Mouse (Mus musculus) kidney, postnatal 25 days (tissue): ENCODE measurements around the gene Dtd1.

ENCODE experiments used
- DNase-seq, 2 experiments: peaks; one replicate each; pipeline ENCODE4 v3.0.0; 2021; ENCODE audit warnings: mixed read lengths in 2 of 2

Gene Dtd1

DNA sequence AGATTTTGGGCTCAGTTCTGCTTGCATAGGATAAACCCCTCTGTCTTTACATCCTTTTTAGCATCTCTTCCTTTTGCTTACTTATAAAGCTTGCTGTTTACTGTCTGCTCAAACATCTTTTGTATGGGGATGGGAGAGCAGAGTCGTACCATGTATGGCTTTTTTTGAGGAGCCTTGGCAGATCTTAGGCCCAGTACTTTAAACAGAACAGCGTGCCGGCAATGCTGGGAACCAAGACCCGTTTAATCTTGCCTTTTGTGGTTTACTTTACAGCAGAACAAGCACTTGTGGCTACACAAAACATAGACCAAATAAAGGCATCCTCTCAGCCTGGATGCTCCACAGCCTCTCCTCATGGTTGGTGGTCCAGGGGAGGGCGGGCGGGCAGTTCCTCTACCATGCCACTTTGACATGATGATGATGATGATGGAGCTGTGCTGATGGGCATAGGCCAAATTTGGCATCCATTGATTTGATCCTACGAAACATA lies 170.8 kb downstream of the Dtd1 start:
- DNase-seq: peak in 1 of 2 experiments; percentile 17

DNA sequence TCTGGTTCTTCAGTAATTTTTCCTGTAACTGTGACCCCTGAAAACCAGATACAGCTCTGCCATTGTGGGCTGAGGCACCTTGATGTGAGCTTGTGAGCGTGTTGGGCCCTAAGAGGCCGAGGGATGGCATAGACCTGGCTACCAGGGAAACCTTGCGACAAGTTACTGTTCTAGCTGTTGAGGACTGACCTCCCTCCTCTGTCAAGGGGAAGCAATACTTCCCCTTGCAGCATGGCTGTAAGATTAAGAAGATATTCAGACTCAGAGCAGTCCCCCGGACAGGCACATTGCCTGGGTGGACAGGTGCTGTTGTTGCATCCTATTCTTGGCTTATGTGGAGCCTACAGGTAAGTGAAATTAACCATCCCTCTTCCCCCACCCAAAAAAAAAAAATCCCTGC lies 172.1 kb downstream of the Dtd1 start:
- DNase-seq: peak in 1 of 2 experiments; percentile 15

DNA sequence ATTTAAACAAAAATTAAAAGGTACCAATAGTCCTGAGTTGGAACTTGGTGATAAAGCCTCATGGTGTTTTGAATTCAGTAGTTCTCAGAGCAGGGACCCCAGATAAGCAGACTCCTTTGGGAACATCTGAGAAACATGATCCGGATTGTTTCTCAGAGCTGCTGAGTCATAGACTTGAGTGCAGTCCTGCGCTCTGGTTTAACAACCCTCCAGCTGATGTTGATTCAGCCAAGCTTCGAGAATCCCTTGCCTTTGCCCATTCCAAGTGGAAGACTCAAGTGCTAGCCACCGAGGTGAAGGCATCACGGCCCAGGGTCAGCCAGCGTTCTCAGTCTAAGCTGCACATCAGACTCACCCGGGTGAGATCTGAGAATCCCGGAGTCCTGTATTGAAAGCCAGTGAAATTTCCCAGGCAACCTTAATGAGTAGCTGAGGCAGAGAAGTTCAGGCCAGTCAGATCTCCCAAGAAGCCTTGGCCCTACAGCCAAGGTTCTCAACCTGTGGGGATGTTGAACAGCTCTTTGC lies 175.0 kb downstream of the Dtd1 start:
- DNase-seq: no peak

- DNase-seq: no peak
These were observed 175.9 kb downstream of the Dtd1 start for GRCm38 (mm10) chr2:144775626-144776025.

- DNase-seq: no peak
These were observed 179.6 kb downstream of the Dtd1 start for GRCm38 (mm10) chr2:144779263-144779662.

DNA sequence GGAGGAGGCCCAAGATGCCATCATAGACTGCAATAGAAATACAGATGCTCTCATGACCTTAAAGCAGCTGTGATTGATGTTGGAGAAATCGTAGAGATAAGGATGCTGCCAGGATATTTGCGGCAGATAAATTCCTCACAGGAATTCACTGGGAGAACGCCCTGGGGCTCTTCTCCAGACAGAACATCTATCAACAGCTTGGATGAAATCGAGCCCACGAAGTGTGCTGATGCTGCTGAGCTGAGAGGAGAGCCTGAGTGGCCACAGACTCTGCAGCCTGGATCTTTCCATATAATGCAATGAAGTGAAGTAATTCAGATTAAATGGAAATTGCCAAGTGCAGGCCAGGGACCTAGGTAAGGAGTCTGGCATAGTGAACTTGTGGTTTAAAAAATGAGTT lies 181.0 kb downstream of the Dtd1 start:
- DNase-seq: peak; percentile 29 to 43

GRCm38 (mm10) chr2:144781871-144782270 lies 182.2 kb downstream of the Dtd1 start:
- peak; percentile 13 to 44 for DNase-seq

GRCm38 (mm10) chr2:144782481-144782880 lies 182.8 kb downstream of the Dtd1 start:
- DNase-seq: peak; percentile 39 to 44

DNA sequence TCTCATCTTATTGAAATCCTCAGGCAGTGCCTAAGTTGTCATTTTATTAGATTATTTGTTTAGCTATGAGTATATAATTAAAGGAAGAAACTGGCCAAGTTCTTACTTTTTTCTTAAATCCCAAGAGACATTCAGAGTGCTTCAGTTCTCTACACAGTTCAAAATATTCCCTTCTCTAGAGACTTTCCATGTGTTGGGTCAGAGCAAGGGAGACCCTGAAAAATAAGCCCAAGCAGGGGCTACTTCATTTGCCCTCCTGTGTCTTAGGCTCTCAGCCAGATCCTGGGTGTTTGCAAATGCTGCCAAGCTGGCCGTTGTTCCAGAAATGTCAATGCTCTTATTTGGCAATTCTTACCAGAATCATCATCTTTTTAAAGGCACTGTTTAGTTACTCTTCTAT lies 183.5 kb downstream of the Dtd1 start:
- no peak for DNase-seq

- no peak for DNase-seq
These were observed 184.1 kb downstream of the Dtd1 start for GRCm38 (mm10) chr2:144783831-144784230.

DNA sequence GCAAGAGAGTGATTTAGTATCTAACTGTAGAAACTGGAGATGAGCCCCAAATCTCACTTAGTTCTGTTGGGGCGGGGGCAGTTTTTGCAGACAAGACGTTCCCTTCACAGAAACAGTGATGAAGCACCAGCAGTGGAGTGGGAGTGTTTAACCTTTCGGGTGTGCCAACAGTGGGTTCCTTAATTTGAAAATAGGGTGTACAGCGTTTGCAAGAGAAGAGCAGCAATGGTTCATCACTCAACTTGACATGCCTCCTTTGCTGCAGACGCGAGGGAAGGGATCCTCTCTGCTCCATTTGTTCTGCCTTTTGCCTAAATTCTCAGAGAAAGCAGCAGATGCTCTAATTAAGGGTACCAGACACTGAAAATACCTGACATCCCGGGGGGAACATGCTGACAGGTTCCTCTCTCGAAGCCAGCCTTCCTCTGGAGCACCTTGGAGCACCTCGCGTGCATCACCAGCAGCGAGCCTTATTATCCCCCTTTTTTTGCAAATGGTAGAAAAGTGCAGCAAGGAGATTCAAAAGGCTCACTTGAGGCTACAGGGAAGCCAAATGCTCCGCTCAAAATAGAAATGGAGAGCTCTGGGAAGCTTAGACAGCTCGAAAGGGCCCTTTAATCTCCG lies 192.1 kb downstream of the Dtd1 start:
- DNase-seq: no peak

DNA sequence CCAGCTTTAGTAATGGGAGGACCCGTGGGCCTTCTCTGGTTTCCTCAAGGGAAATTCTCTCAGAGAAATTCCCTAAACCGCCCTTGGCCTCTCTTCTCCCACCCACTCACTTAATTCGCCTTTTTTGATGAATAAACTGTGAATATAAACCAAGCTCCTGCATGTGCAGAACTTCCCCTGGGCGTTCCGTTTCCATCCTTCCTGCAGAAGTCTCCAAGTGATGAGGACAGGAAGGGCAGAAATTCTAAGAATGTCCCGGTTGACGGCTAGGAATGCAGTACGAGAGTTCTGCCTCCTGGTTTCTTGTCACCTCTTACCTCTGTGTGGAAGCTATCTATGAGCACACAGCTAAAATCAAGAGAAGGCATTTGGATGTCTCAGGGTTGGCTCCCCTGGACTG lies 197.8 kb downstream of the Dtd1 start:
- peak; percentile 28 to 61 for DNase-seq

DNA sequence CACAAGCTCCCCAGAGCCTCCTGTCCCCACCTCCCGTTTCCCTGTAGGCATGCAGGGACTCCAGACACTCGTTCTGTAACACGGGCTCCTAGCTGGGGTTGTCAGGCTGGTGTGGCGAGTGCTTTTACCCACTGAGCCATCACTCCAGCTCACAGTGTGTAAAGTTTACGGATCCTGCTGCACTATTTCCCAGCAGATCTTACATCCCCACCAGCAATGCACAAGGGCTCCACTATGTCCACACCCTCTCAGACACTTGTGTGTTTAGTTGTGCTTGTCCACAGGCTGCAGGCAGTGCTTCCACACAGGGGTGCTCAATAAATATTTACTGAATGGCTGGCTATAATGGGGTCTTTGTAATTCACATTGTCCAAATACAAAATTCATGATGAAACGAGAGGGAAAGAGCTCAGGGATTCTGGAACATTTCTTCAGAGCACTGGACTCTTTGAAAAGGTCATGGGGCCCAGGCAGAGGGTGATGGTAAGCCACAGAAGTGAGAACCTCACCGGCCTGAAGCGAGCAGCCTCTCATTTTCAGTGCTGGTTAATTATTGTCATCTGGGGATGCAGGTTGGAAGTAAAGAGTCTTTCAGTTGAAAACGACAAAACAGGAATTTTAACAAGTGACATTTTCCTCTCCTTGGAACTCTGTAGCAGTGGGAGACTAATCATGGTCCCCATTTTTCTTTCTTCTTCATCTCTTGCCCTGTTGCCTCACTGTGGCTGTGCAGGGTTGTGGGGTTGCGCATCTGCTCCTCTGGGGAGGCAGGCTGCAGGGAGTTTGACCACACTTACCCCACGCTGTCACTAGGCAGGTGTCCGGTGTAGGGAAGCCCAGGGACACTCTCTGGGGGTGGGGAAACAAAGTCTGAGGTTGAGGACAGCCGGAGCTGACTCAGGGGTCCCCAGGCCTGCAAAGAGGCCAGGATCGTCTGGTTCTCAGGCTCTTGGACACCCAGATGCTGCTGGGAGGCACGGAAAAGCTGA lies 208.4 kb downstream of the Dtd1 start:
- DNase-seq: no peak
